Mouse (Mus musculus) CD4-positive naive resting alpha-beta T cell, adult 57 days (primary cell): ENCODE results near the gene Timm50. TPM values are rescaled to one million over a fixed set of nuclear protein-coding genes. Genes with fewer than 3 reads are reported as not detected.

Experiments used
- total RNA-seq: library from RNA; stranded (reverse); gene quantifications from one replicate; pipeline ENCODE4 v1.2.4, GENCODE M21; 2023

Timm50 gene
- total RNA-seq, result 32.5 TPM

DNA sequence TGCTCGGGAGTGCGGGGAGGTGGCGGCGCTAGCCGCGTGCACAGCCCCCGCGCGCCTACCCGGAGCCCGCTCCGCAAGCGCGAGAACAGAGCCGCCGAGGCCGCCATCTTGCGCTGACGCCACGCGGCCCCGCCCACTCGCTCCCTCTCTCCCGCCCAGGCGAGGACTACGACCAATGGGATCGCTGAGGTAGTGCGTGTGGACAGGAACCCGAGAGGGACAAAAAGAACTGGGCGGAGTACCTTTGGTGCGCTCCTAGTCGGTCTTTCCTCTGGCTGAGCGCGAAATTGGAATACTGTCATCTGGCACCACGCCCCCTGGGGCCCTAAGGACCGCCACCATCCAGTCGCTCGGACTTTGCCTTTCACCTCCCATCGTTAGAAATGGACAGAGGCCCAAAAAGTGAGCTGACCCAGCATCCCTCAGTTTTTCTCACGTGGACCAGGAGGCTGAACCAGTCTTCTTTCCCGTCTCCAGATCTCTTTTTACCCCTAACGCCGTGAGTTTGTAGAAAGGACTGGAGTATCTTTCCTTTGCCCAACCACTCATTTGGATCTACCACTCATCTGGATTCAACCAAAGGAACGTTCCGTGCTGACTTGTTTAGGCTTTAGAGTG is at the start of gene Timm50:
Gene Timm50 (minus strand): TSS at position 147 of the 618 bp plus-strand sequence.

DNA sequence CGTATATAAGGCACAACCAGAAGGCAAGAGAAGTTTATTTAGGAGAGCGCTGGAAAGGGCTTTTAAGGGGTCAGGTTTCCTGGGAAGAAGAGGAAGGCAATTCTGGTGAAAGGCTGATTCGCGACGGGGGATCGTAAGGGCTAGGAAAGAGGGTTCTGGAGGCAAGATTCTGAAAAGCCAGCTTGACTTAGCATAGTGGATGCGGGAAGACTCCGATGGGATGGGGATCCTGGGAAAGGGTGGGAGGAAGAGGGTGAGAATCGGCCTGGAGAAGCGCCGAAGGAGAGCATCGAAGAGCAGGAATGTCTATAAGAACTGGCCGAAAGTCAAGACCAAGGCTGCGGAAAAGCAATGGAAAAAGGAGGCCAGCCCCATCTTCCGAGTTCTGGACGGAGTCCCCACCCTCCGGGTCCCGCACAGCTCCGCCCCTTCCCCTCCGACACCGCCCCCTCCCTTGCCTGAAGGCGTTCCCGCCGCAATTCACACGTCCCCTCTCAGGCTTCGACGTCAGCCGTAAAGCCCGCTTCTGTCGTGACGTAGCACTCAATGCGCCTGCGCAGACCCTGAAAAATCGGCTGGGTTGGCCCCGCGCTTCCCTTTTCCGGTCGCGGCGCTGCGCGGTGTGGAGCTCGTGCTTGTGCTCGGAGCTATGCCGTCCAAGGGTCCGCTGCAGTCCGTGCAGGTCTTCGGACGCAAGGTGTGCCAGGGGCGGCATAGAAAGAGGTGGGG is 38.4 kb upstream of the Timm50 start, which contains the start of gene Rps16:
Gene Rps16 (plus strand): TSS at position 498 of the 729 bp plus-strand sequence.

DNA sequence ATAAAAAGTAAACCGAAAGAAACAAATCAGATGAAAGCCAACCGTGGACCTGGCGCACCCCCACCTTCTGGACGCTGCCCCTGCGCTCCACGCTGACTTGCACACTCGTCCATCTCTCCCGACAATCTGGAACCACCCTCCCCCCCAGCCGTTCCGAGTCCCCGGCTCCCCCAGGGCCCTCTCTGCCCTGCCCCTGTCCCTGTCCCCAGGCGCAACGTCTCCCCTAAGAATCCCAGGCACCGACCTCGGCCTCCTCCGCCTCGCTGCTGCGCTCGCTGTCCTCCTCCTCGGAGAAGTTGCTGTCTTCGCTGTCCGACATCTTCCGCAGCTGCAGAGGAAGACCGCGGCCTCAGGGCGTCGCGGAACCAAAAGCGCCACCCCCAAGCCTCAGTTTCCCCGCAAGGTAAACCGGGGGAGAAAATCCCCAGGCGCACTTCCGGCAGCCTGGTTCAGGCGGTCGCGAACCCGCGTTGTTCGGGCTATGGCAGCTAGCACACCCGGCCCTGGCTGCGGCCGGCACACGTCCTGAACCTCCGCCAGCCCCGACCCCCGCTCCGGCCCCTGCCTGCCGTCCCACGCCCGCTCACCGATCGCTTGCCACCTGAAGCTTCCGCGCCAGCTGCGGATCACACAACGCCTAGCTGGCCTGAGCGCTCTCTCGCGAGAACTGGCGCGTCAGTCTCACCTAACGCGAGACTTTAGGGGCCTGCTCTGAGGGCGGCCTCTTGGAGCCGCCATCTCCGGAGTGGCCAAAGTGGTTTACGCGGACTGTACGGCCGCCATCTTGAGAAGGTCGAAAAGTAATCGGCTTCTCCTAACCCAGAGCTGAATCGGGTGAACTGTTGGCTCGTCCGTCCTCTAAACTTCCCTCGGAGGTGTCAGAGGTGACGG is 26.5 kb upstream of the Timm50 start, which contains the start of gene Supt5:
Gene Supt5 (minus strand): TSS at position 639 of the 891 bp plus-strand sequence.

GRCm38 (mm10) chr7:28301616-28302433 is 10.0 kb downstream of the Timm50 start, which contains the start of gene Dll3:
Gene Dll3 (minus strand): TSS chr7:28302238.

GRCm38 (mm10) chr7:28290638-28291590 is 21.0 kb downstream of the Timm50 start, which contains the start of gene Selenov:
Gene Selenov (minus strand): TSS chr7:28291186.

GRCm38 (mm10) chr7:28277615-28278278 is 34.1 kb downstream of the Timm50 start, which contains the start of gene Eid2b:
Gene Eid2b (plus strand): TSS chr7:28277739.

DNA sequence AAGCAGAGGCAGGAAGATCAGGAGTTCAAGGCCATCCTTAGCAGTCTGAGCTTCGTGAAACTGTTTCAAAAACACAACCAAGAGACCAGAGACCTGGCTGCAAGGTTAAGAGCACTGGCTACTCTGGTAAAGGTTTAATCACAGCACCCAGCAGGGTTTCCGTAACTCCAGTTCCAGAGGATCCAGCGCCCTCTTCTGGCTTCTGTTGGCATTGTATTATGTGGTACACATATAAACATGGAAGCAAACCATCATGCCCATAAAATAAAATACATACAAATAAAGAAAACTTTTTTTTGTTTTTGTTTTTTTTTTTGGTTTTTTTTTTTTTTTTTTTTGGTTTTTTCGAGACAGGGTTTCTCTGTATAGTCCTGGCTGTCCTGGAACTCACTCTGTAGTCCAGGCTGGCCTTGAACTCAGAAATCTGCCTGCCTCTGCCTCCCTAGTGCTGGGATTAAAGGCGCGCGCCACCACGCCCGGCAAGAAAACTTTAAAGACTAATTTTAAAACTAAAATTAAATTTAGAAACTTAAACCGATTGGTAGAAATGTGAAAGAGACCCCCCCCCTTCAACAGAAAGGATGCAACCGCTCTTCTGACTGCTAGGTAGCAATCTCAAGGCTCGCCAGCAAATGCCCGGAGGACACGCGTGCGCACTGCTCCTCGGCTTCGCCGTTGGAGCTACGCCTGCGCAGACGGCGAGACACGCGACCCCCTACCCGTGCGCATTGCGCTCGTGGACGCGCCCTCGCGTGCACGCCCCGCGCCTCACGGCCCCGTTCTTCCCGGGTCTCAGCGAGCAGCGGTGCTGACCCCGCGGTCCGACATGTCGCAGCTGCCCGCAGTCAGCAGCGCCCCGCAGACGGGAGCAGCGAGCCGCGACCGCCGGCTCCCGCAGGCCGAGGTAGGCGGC is 44.5 kb downstream of the Timm50 start, which contains the start of gene Eid2:
Gene Eid2 (plus strand): TSS at position 753 of the 913 bp plus-strand sequence.

Other genes with a start within 250 kb of the Timm50 start
- not detected for gene Fcgbp, start 240.8 kb downstream of the Timm50 start, total RNA-seq
- gene 9530053A07Rik, start 182.6 kb downstream of the Timm50 start, total RNA-seq, result not detected
- 183 TPM for gene Fbl, start 142.4 kb downstream of the Timm50 start, total RNA-seq
- 16.9 TPM for gene Dyrk1b, start 132.6 kb downstream of the Timm50 start, total RNA-seq
- gene Eid2, start 44.2 kb downstream of the Timm50 start, total RNA-seq, result 9.9 TPM
- 5.5 TPM for gene Eid2b, start 34.3 kb downstream of the Timm50 start, total RNA-seq
- gene Selenov, start 20.9 kb downstream of the Timm50 start, total RNA-seq, result not detected
- not detected for gene Dll3, start 9.8 kb downstream of the Timm50 start, total RNA-seq
- 190 TPM for gene Supt5, start 26.7 kb upstream of the Timm50 start, total RNA-seq
- gene Rps16, start 38.6 kb upstream of the Timm50 start, total RNA-seq, result 5,484 TPM
- 207 TPM for gene Plekhg2, start 60.5 kb upstream of the Timm50 start, total RNA-seq
- gene Zfp36, start 68.2 kb upstream of the Timm50 start, total RNA-seq, result 442 TPM
- 14.8 TPM for gene Med29, start 80.6 kb upstream of the Timm50 start, total RNA-seq
- 154 TPM for gene Paf1, start 80.9 kb upstream of the Timm50 start, total RNA-seq
- gene Gmfg, start 125.4 kb upstream of the Timm50 start, total RNA-seq, result 312 TPM
- 6.7 TPM for gene Lrfn1, start 139.9 kb upstream of the Timm50 start, total RNA-seq
- gene Ifnl2, start 198.4 kb upstream of the Timm50 start, total RNA-seq, result not detected
- not detected for gene Ifnl3, start 210.8 kb upstream of the Timm50 start, total RNA-seq
- not detected for gene Sycn, start 228.8 kb upstream of the Timm50 start, total RNA-seq
- gene Nccrp1, start 235.2 kb upstream of the Timm50 start, total RNA-seq, result 0.38 TPM